Mouse (Mus musculus): ENCODE data around the gene Mrtfa.
A peak's percentile ranks its signal among the peaks of the same experiment; 100 is the strongest.

Gene Mrtfa

DNA sequence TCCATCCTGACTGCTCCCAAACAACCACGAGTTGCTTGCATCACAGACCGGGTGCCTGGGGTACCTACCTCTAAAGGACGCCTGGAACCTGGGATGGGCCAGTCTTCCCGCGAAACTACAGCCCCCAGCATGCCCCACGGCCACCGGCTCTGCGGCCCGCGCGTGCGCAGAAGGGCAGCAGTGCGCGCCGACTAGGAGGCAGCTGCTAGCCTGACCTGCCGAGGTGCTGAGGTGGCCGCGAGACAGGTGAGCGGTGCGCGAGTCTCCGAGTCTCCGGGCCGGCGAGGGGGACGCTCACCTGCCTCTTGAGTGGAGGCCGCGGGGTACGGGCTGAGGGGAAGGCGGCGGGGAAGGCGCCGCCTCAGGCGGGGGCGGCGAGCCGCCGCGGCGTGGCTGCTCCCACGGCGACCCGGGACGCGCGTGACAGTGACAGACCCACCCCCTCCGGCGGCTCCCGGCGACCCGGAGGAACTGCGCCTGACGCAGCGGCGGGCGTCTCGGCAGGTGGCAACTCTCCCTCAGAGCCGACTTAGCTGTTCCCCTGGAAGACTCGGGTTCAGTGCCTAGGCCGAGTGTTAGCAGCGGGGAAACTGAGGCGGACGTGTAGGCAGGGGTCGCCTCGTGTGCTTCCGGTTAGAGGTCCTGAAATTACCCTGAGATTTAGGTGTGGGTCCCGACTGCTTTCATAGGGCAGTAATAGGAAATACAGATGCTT is 212.8 kb downstream of the Mrtfa start, which contains the start of gene Sgsm3:
Sgsm3 (plus strand) TSS at position 146 of the 715 bp plus-strand sequence.
- peak; percentile 92 to 95 for DNase-seq

DNA sequence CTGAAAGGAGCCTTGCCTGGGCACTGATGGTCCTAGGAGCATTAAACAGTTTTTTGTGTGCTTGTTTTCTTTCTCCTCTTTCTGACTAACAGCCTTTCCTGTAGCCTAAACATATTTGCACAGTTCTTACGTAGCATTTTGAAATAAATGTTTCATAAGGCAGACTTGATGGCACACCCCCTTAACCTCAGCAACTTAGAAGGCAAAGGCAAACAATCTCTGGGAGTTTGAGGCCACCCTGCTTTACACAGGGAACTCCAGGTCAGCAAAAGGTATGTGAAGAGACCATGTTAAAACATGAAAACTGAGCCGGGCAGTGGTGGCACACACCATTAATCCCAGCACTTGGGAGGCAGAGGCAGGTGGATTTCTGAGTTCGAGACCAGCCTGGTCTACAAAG is 214.9 kb downstream of the Mrtfa start:
- no peak for DNase-seq

DNA sequence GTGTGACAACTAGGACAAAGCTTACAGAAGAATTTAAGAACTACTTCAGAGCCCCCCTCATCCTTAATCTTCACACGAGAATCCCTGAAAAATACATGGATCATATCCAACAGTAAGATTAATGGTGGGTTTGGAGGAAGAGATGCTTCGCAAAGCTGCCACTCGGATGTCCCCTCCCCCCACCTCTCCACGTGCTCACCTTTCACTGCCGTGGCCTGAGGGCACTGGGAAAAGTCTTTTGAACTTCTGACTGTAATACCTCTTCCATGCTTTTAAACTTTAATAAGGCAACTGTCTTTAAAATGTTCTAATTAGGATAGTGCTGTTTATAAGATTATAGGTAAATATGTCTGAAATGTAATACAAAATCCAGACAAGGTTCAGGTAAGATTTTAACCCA is 216.2 kb downstream of the Mrtfa start:
- no peak for DNase-seq

DNA sequence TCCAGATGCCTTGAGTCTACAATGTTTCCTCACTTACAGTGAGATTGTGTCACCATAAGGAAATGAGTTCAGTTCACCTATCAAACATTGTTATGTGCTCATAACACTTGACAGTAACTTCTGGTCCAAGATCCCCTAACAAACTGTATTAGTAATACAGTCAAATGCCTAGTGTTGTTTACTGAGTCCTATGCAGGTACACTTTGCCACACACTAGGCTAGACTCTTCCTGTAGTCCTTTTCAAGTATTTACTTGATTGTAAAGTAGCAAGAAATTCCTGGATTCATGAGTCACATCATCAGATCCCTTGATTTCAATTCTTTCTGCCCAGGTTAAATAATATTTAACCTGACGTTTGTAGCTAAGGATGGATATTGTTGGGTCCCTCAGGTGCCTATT is 221.2 kb downstream of the Mrtfa start:
- no peak for DNase-seq
